Comparison of ENCODE assay signal across 8 mouse cellular contexts in genomic region chr9:91355629-91356352, GRCm38 (mm10). TPM values are rescaled to one million over a fixed set of nuclear protein-coding genes. Genes with fewer than 3 reads are reported as not detected.
DNase-seq lines count a peak whose midpoint lies in the region; ATAC-seq and TF ChIP-seq lines count a peak whose summit lies in the region.

No protein-coding gene starts in this region.

- peak overlapping the region; percentile 6; the same call in 1 of the 2 replicates for H3K4me3 ChIP-seq in lung, embryonic 15.5 days
- H3K4me3 ChIP-seq in hindbrain, embryonic 11.5 days (ENCODE audit: low read depth, low read length): peak overlapping the region; percentile 25
- H3K4me3 ChIP-seq in midbrain, embryonic 14.5 days (replicated peaks; ENCODE audit: low read depth, low read length): peak overlapping the region; percentile 24
- no peak overlapping the region for H3K4me3 ChIP-seq in kidney, adult 2 months (ENCODE audit: insufficient read depth, low read depth, low read length)

- under 1% methylated on average over 33 of the region's 35 CpGs for WGBS in lung, embryonic 15.5 days
- WGBS in hindbrain, embryonic 11.5 days: under 1% methylated on average over 34 of the region's 35 CpGs
- WGBS in midbrain, embryonic 14.5 days: 1% methylated on average over 32 of the region's 35 CpGs
- WGBS in kidney, adult 2 months: under 1% methylated on average over 35 of the region's 35 CpGs

- H3K9ac ChIP-seq in lung, embryonic 15.5 days: no peak overlapping the region
- peak overlapping the region; percentile 13; the same call in 1 of the 2 replicates for H3K9ac ChIP-seq in hindbrain, embryonic 11.5 days (ENCODE audit: low read depth, low read length)
- H3K9ac ChIP-seq in midbrain, embryonic 14.5 days (replicated peaks; ENCODE audit: low read length): no peak overlapping the region; the same call in 1 of the 2 replicates

- no peaks in the 10 kb centered on the region for H3K9me3 ChIP-seq in lung, embryonic 15.5 days
- H3K9me3 ChIP-seq in hindbrain, embryonic 11.5 days (ENCODE audit: control insufficient read depth, low read length): no peaks in the 10 kb centered on the region
- H3K9me3 ChIP-seq in midbrain, embryonic 14.5 days (ENCODE audit: control insufficient read depth, low read length): no peaks in the 10 kb centered on the region

- TF ChIP-seq CTCF in kidney, adult 2 months (conservative IDR thresholded peaks at IDR 0.05; ENCODE audit: insufficient read depth, insufficient read length, low read depth, low read length): no peak

- DNase-seq in lung, postnatal 10 days: no peak
- DNase-seq in cerebellum, postnatal 25 days: peak; percentile 95 to 96
- peak; percentile 80 for DNase-seq in hindbrain, embryonic 11.5 days (ENCODE audit: low spot score)
- DNase-seq in midbrain, embryonic 14.5 days: peak; percentile 89
- DNase-seq in urinary bladder, postnatal 10 days (ENCODE audit: low spot score): no peak
- DNase-seq in kidney, adult 2 months: no peak

- H3K36me3 ChIP-seq in lung, embryonic 15.5 days: no peaks in the 10 kb centered on the region
- no peaks in the 10 kb centered on the region for H3K36me3 ChIP-seq in hindbrain, embryonic 11.5 days (ENCODE audit: control insufficient read depth, insufficient read depth, low read length)
- no peaks in the 10 kb centered on the region for H3K36me3 ChIP-seq in midbrain, embryonic 14.5 days (ENCODE audit: control insufficient read depth, insufficient read depth, low read length)
- H3K36me3 ChIP-seq in kidney, adult 2 months (ENCODE audit: control insufficient read depth, insufficient read depth, low read length): no peaks in the 10 kb centered on the region

- ATAC-seq in lung, embryonic 15.5 days (ENCODE audit: borderline replicate concordance, extremely low read depth, low FRiP score, low TSS enrichment): no peak; the same call in 1 of the 2 replicates
- peak; percentile 81 for ATAC-seq in hindbrain, embryonic 11.5 days (ENCODE audit: low FRiP score)
- peak; percentile 81 for ATAC-seq in midbrain, embryonic 14.5 days (ENCODE audit: low FRiP score, low TSS enrichment)
- no peak for ATAC-seq in inflammation-experienced regulatory T-cells, adult 6 months

- no peak for TF ChIP-seq POLR2A in kidney, adult 2 months (IDR thresholded peaks at IDR 0.05; ENCODE audit: low read depth, low read length)

- H3K4me2 ChIP-seq in lung, embryonic 15.5 days: peak overlapping the region; percentile 36; the same call in 1 of the 2 replicates
- H3K4me2 ChIP-seq in hindbrain, embryonic 11.5 days (replicated peaks; ENCODE audit: low read depth, low read length): peak overlapping the region; percentile 34
- H3K4me2 ChIP-seq in midbrain, embryonic 14.5 days (ENCODE audit: low read length): peak overlapping the region; percentile 54

- H3K4me1 ChIP-seq in lung, embryonic 15.5 days: peaks cover 6% of the 10 kb centered on the region
- H3K4me1 ChIP-seq in hindbrain, embryonic 11.5 days (replicated peaks; ENCODE audit: control insufficient read depth, insufficient read depth, low read length): peaks cover 2% of the 10 kb centered on the region; the same call in 1 of the 2 replicates
- peaks cover 2% of the 10 kb centered on the region; the same call in 1 of the 2 replicates for H3K4me1 ChIP-seq in midbrain, embryonic 14.5 days (ENCODE audit: control insufficient read depth, insufficient read depth, low read length)
- no peaks in the 10 kb centered on the region for H3K4me1 ChIP-seq in kidney, adult 2 months (ENCODE audit: control insufficient read depth, insufficient read depth, low read length)

- H3K27ac ChIP-seq in lung, embryonic 15.5 days: no peak overlapping the region
- H3K27ac ChIP-seq in hindbrain, embryonic 11.5 days (ENCODE audit: low read depth, low read length): peak overlapping the region; percentile 78
- peak overlapping the region; percentile 78 for H3K27ac ChIP-seq in midbrain, embryonic 14.5 days (replicated peaks; ENCODE audit: low read depth, low read length)
- no peak overlapping the region for H3K27ac ChIP-seq in kidney, adult 2 months (ENCODE audit: insufficient read depth, low read depth, low read length)

- peaks cover 93% of the 10 kb centered on the region for H3K27me3 ChIP-seq in lung, embryonic 15.5 days
- peaks cover 56% of the 10 kb centered on the region for H3K27me3 ChIP-seq in hindbrain, embryonic 11.5 days (ENCODE audit: control insufficient read depth, insufficient read depth, low read length)
- H3K27me3 ChIP-seq in midbrain, embryonic 14.5 days (ENCODE audit: control insufficient read depth, insufficient read depth, low read length): peaks cover 70% of the 10 kb centered on the region
- H3K27me3 ChIP-seq in kidney, adult 2 months (replicated peaks; ENCODE audit: control insufficient read depth, insufficient read depth, low read length): peaks cover 9% of the 10 kb centered on the region; the same call in 1 of the 2 replicates

RNA-seq across cellular contexts. Expression of gene Zic4, which starts 6.4 kb away (rescaled TPM):
- 0.20 TPM in 1 of 2 replicates, not detected in the other for polyA plus RNA-seq in lung, embryonic 15.5 days (2015; fragmentation: Nextera tagmentation; extraction: Ambion mirVana)
- 32.8 and 36.5 TPM in 2 replicates for polyA plus RNA-seq in hindbrain, embryonic 11.5 days (2014; fragmentation: Nextera tagmentation; extraction: Ambion mirVana)
- polyA plus RNA-seq in midbrain, embryonic 14.5 days (2014; fragmentation: Nextera tagmentation; extraction: Ambion mirVana): 32.4 and 49.1 TPM in 2 replicates
- polyA plus RNA-seq in inflammation-experienced regulatory T-cells, adult 6 months (2017; shearing (Covaris generic)): not detected
- not detected in 2 replicates for polyA plus RNA-seq in kidney, adult 2 months (2012; rRNA removed)

RNA-seq across cellular contexts. Expression of gene Zic1, which starts 9.8 kb away (rescaled TPM):
- 0.04 and 0.09 TPM in 2 replicates for polyA plus RNA-seq in lung, embryonic 15.5 days (2015; fragmentation: Nextera tagmentation; extraction: Ambion mirVana)
- 18.2 and 23.8 TPM in 2 replicates for polyA plus RNA-seq in hindbrain, embryonic 11.5 days (2014; fragmentation: Nextera tagmentation; extraction: Ambion mirVana)
- polyA plus RNA-seq in midbrain, embryonic 14.5 days (2014; fragmentation: Nextera tagmentation; extraction: Ambion mirVana): 17.8 and 18.5 TPM in 2 replicates
- polyA plus RNA-seq in inflammation-experienced regulatory T-cells, adult 6 months (2017; shearing (Covaris generic)): not detected
- not detected in 2 replicates for polyA plus RNA-seq in kidney, adult 2 months (2012; rRNA removed)

Comparison
In these comparisons a context has a peak if more than half of its experiments do, and no peak if none do; other contexts are left out.
1. ATAC-seq: peak in hindbrain, embryonic 11.5 days (single experiment) and midbrain, embryonic 14.5 days (single experiment); none in lung, embryonic 15.5 days (single experiment) and inflammation-experienced regulatory T-cells, adult 6 months (single experiment).
2. H3K27ac ChIP-seq: peak in hindbrain, embryonic 11.5 days (single experiment) and midbrain, embryonic 14.5 days (single experiment); none in lung, embryonic 15.5 days (single experiment) and kidney, adult 2 months (single experiment).
3. DNase-seq: peak in cerebellum, postnatal 25 days (2 of 2), hindbrain, embryonic 11.5 days (single experiment) and midbrain, embryonic 14.5 days (single experiment); none in lung, postnatal 10 days (single experiment), urinary bladder, postnatal 10 days (single experiment) and kidney, adult 2 months (single experiment).
4. RNA of gene Zic4, which starts 6.4 kb away (polyA plus RNA-seq): 32.4 to 49.1 TPM in midbrain, embryonic 14.5 days and 32.8 to 36.5 TPM in hindbrain, embryonic 11.5 days; 0.20 TPM in lung, embryonic 15.5 days, not detected in inflammation-experienced regulatory T-cells, adult 6 months and not detected in kidney, adult 2 months; every median in the first group is over 10 times any median in the second.
5. RNA of gene Zic1, which starts 9.8 kb away (polyA plus RNA-seq): 18.2 to 23.8 TPM in hindbrain, embryonic 11.5 days and 17.8 to 18.5 TPM in midbrain, embryonic 14.5 days; 0.04 to 0.09 TPM in lung, embryonic 15.5 days, not detected in inflammation-experienced regulatory T-cells, adult 6 months and not detected in kidney, adult 2 months; every median in the first group is over 10 times any median in the second.
6. Peak in every context shown above with its lines, with median percentiles within 50 percentile points of each other: H3K4me2 ChIP-seq.